ENCODE assay signal across 19 mouse cellular contexts in genomic region chr5:43645020-43645419, GRCm38 (mm10). TPM values are rescaled to one million over a fixed set of nuclear protein-coding genes. Genes with fewer than 3 reads are reported as not detected.
DNase-seq lines count a peak whose midpoint lies in the region; ATAC-seq and TF ChIP-seq lines count a peak whose summit lies in the region.
"Had no signal": no experiment of that assay in that cellular context is flagged by ENCODE, and none has a peak within 500 bp of the region (broad histone marks: within the 10 kb centered on the region; RNA-seq: fewer than 3 reads in every experiment).

No protein-coding gene starts in this region.

- no peaks in the 10 kb centered on the region for H3K27me3 ChIP-seq in embryonic facial prominence, embryonic 13.5 days
- H3K27me3 ChIP-seq in limb, embryonic 12.5 days: no peaks in the 10 kb centered on the region
- H3K27me3 ChIP-seq in midbrain, postnatal 0 days (ENCODE audit: insufficient read depth, low read length): no peaks in the 10 kb centered on the region
- H3K27me3 ChIP-seq: forebrain, embryonic 13.5 days; hindbrain, embryonic 13.5 days had no signal

- no peak overlapping the region for H3K4me3 ChIP-seq in embryonic facial prominence, embryonic 13.5 days
- no peak overlapping the region for H3K4me3 ChIP-seq in limb, embryonic 12.5 days (replicated peaks)
- H3K4me3 ChIP-seq in midbrain, postnatal 0 days (ENCODE audit: low read depth, low read length): no peak overlapping the region
- H3K4me3 ChIP-seq: forebrain, embryonic 13.5 days; heart, embryonic 10.5 days; hindbrain, embryonic 13.5 days had no signal

- peaks cover 16% of the 10 kb centered on the region; the same call in 1 of the 2 replicates for H3K4me1 ChIP-seq in embryonic facial prominence, embryonic 13.5 days
- H3K4me1 ChIP-seq in limb, embryonic 12.5 days (replicated peaks): no peaks in the 10 kb centered on the region
- no peaks in the 10 kb centered on the region for H3K4me1 ChIP-seq in midbrain, postnatal 0 days (ENCODE audit: insufficient read depth, low read length)
- H3K4me1 ChIP-seq: forebrain, embryonic 13.5 days; heart, embryonic 10.5 days; hindbrain, embryonic 13.5 days had no signal

- H3K9me3 ChIP-seq in embryonic facial prominence, embryonic 13.5 days: no peaks in the 10 kb centered on the region
- H3K9me3 ChIP-seq in limb, embryonic 12.5 days: no peaks in the 10 kb centered on the region
- no peaks in the 10 kb centered on the region for H3K9me3 ChIP-seq in midbrain, postnatal 0 days (ENCODE audit: low read length)
- H3K9me3 ChIP-seq: forebrain, embryonic 13.5 days; heart, embryonic 10.5 days; hindbrain, embryonic 13.5 days had no signal

- TF ChIP-seq CTCF in midbrain, postnatal 0 days (IDR thresholded peaks at IDR 0.05): no peak

- peak; percentile 54 for DNase-seq in NIH3T3 (ENCODE audit: low read depth)
- DNase-seq in forelimb bud, embryonic 11.5 days (ENCODE audit: low read depth, low spot score): peak; percentile 61
- DNase-seq in heart, adult 11 months: no peak
- DNase-seq in left cerebral cortex, postnatal 10 days (ENCODE audit: extremely low spot score in 1 of 2, low spot score in 2 of 2): no peak
- DNase-seq in midbrain, postnatal 0 days (ENCODE audit: low spot score): no peak
- DNase-seq: adrenal gland, postnatal 25 days; cerebellum, adult 18-20 months; cerebellum, postnatal 10 days; gastrocnemius, postnatal 36 days; heart, adult 18-20 months; heart, postnatal 10 days; heart, postnatal 4 days; kidney, adult 2 months had no signal

- no peak overlapping the region for H3K9ac ChIP-seq in embryonic facial prominence, embryonic 13.5 days
- H3K9ac ChIP-seq in limb, embryonic 12.5 days (replicated peaks): no peak overlapping the region
- H3K9ac ChIP-seq in midbrain, postnatal 0 days (replicated peaks; ENCODE audit: low read length, poor library complexity, severe bottlenecking): no peak overlapping the region
- H3K9ac ChIP-seq: forebrain, embryonic 13.5 days; hindbrain, embryonic 13.5 days had no signal

- WGBS in embryonic facial prominence, embryonic 13.5 days: 26% methylated on average over 4 of the region's 4 CpGs
- WGBS in limb, embryonic 12.5 days: 16% methylated on average over 4 of the region's 4 CpGs
- 43% methylated on average over 4 of the region's 4 CpGs for WGBS in midbrain, postnatal 0 days

- no peaks in the 10 kb centered on the region for H3K36me3 ChIP-seq in embryonic facial prominence, embryonic 13.5 days
- H3K36me3 ChIP-seq in limb, embryonic 12.5 days: no peaks in the 10 kb centered on the region
- H3K36me3 ChIP-seq in midbrain, postnatal 0 days (ENCODE audit: insufficient read depth, low read length): no peaks in the 10 kb centered on the region
- H3K36me3 ChIP-seq: heart, embryonic 10.5 days; hindbrain, embryonic 13.5 days had no signal

- ATAC-seq in embryonic facial prominence, embryonic 13.5 days (ENCODE audit: insufficient number of reproducible peaks, insufficient read depth, low FRiP score, low TSS enrichment, low read depth): no peak
- ATAC-seq in limb, embryonic 12.5 days (ENCODE audit: insufficient number of reproducible peaks, insufficient read depth, low FRiP score, low TSS enrichment, low read depth): no peak; the same call in 1 of the 2 replicates
- ATAC-seq in midbrain, postnatal 0 days (ENCODE audit: low FRiP score): no peak
- ATAC-seq: forebrain, embryonic 13.5 days; intestine, embryonic 16.5 days had no signal

- H3K4me2 ChIP-seq in embryonic facial prominence, embryonic 13.5 days: no peak overlapping the region
- no peak overlapping the region for H3K4me2 ChIP-seq in limb, embryonic 12.5 days
- no peak overlapping the region for H3K4me2 ChIP-seq in midbrain, postnatal 0 days (ENCODE audit: low read depth, low read length, poor library complexity, severe bottlenecking)
- H3K4me2 ChIP-seq: forebrain, embryonic 13.5 days; hindbrain, embryonic 13.5 days had no signal

- peak overlapping the region; percentile 23 for H3K27ac ChIP-seq in embryonic facial prominence, embryonic 13.5 days
- peak overlapping the region; percentile 64; the same call in 1 of the 2 replicates for H3K27ac ChIP-seq in limb, embryonic 12.5 days
- H3K27ac ChIP-seq in midbrain, postnatal 0 days (ENCODE audit: low read depth, low read length): no peak overlapping the region
- H3K27ac ChIP-seq: forebrain, embryonic 13.5 days; heart, embryonic 10.5 days; hindbrain, embryonic 13.5 days had no signal

- intact Hi-C loops in left cerebral cortex, postnatal 10 days (cut with DNase I): no loop called here

RNA-seq across cellular contexts. Expression of gene Cc2d2a, which starts 17.1 kb away (rescaled TPM):
- 13.7 and 15.1 TPM in 2 replicates for polyA plus RNA-seq in embryonic facial prominence, embryonic 13.5 days (2015; fragmentation: Nextera tagmentation; extraction: Ambion mirVana)
- 11.1 and 12.3 TPM in 2 replicates for polyA plus RNA-seq in limb, embryonic 12.5 days (2016; fragmentation: Nextera tagmentation; extraction: Ambion mirVana)
- 10 to 100 TPM in 1 of 2 experiments, 1 to 10 TPM in 1; 9.5 to 11.0 TPM for total RNA-seq in left cerebral cortex, postnatal 10 days (2021)
- total RNA-seq in midbrain, postnatal 0 days (2014; rRNA removed): 8.6 and 11.9 TPM in 2 replicates
- polyA plus RNA-seq in midbrain, postnatal 0 days (2015; fragmentation: Nextera tagmentation; extraction: Ambion mirVana): 4.7 and 5.0 TPM in 2 replicates

Comparison
In these comparisons a context has a peak if more than half of its experiments do, and no peak if none do; other contexts are left out.
1. DNase-seq: peak in NIH3T3 (single experiment) and forelimb bud, embryonic 11.5 days (single experiment); none in heart, adult 11 months (single experiment), left cerebral cortex, postnatal 10 days (0 of 2) and midbrain, postnatal 0 days (single experiment).